Mouse (Mus musculus) small intestine, adult 2 months (tissue): Measurements from ENCODE around the gene Rab8a. TPM values are rescaled to one million over a fixed set of nuclear protein-coding genes. Genes with fewer than 3 reads are reported as not detected.

Source experiments
- H3K27ac ChIP-seq: fragments of 200-500 bp; 2 replicates; pipeline ENCODE4 v1.5.1; 2012; ENCODE audit warnings: low read depth, low read length, control low read depth, inconsistent platforms; ENCODE audit not compliant: insufficient read depth
- H3K27me3 ChIP-seq: fragments of 200-500 bp; 2 replicates; pipeline ENCODE4 v1.6.1; 2012; ENCODE audit warnings: mild to moderate bottlenecking, moderate library complexity, low read length, inconsistent platforms; ENCODE audit not compliant: control insufficient read depth, insufficient read depth
- H3K36me3 ChIP-seq: fragments of 200-500 bp; 2 replicates; pipeline ENCODE4 v1.6.1; 2012; ENCODE audit warnings: mild to moderate bottlenecking, low read length, control low read depth, inconsistent platforms; ENCODE audit not compliant: control insufficient read depth, insufficient read depth
- H3K4me1 ChIP-seq: fragments of 200-500 bp; 2 replicates; pipeline ENCODE4 v1.6.1; 2012; ENCODE audit warnings: low read length, inconsistent platforms, mixed read lengths; ENCODE audit not compliant: control insufficient read depth, insufficient read depth, insufficient read length
- H3K4me3 ChIP-seq: fragments of 200-500 bp; 2 replicates; pipeline ENCODE4 v1.5.1; 2012; ENCODE audit warnings: low read depth, mild to moderate bottlenecking, control low read depth, inconsistent platforms, low read length, moderate library complexity
- CTCF ChIP-seq: fragments of 200-500 bp; IDR thresholded peaks from 2 replicates; pipeline ENCODE4 v1.5.1; 2012; ENCODE audit warnings: low read depth, mild to moderate bottlenecking, control low read depth, inconsistent platforms, low read length, moderate library complexity, mixed read lengths; ENCODE audit not compliant: insufficient replicate concordance, insufficient read length; ENCODE audit errors: extremely low read depth
- POLR2A ChIP-seq: fragments of 200-500 bp; IDR thresholded peaks from 2 replicates; pipeline ENCODE4 v1.6.1; 2012; ENCODE audit warnings: low read depth, mild to moderate bottlenecking, control low read depth, inconsistent platforms, low read length, moderate library complexity
- WGBS: fragments of 180-500 bp; shearing (Covaris S2); methylation state at CpG from one replicate; pipeline ENCODE4 v1.1.7; 2018; 5-methylcytosine and 5-hydroxymethylcytosine counted together
- polyA plus RNA-seq: library from polyadenylated mRNA; depleted of rRNA; stranded (reverse); fragments of >200 nt; gene quantifications from 2 replicates; pipeline ENCODE4 v1.2.3, GENCODE M21; 2012

The Rab8a gene
- polyA plus RNA-seq, 1 experiment = 58.9 TPM

DNA sequence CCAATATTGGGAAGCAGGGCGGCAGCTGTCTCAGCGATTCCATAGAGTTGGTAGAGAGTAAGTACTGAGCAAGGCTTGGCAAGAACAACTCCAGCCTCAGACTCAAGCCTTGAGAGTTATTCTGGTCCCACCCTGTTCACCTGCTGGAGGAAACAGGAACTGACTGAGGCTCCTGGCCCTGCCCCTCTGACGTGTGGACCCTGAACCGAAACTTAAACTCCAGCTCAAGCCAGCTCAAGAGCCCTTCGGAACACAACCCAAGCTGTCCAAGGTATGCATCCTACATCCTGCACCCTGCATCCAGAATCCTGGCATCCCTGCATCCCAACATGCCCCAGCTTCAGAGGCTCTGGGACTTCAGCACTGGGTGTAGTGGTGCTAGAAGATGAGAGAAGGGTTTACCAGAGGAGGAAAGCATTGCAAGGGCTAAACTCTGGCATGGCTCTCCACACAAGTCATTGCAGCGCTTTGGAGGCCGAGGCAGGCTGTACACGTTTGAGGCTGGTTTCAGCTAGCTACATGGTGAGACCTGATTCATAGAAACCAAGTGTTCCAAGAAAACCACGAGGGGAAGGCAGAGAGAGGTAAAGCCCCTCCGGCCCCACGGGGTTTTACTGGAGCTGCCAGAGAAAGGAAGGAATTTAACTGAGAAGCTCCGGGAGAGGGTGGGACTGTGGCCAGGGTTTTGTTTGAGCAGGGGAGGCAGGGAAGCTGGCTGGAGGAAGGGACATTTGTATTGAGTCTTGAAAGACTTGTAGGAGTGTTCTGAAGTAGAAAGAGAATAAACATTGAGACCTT is 28.6 kb downstream of the Rab8a start, which contains the start of gene Hsh2d:
Gene Hsh2d, plus strand, starts transcription at position 222 of the 798 bp plus-strand sequence.
- peak; percentile 69; the same call in 1 of the 2 replicates for TF ChIP-seq CTCF
- TF ChIP-seq POLR2A = peak; percentile 47
- Histone ChIP-seq H3K27me3 (no peaks in the 10 kb centered on the region), H3K36me3 (0 out of 2 replicates have a peak, but pooled peaks cover 3% of the 10 kb centered on the region), H3K27ac (peak within 1 kb of the TSS; percentile 71), H3K4me3 (peak within 1 kb of the TSS; percentile 59), H3K4me1 (peaks cover 5% of the 10 kb centered on the region; the same call in 1 of the 2 replicates)
- WGBS = 21% methylated on average over 12 of the region's 12 CpGs

DNA sequence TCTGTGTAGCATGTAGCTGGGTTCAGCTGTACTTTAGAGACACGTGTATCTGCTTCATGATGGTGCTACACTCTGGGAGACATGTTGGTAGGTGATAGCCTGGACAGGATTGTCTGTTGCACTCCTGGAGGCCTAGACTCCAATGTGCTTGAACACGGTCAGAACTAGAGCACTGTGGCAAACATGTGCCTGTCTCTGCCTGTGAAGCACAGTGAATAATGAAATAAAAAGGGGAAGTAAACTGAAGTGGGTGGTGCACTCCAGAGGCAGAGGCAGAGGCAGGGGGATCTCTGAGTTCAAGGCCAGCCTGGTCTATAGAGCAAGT is 29.2 kb downstream of the Rab8a start:
- peaks cover 5% of the 10 kb centered on the region; the same call in 1 of the 2 replicates for H3K4me1 ChIP-seq
- H3K27ac ChIP-seq = peak overlapping the region; percentile 71
- H3K36me3 ChIP-seq = 0 out of 2 replicates have a peak, but pooled peaks cover 3% of the 10 kb centered on the region
- H3K27me3 ChIP-seq = no peaks in the 10 kb centered on the region
- H3K4me3 ChIP-seq = peak overlapping the region; percentile 59; the same call in 1 of the 2 replicates
- TF ChIP-seq POLR2A (no peak), CTCF (no peak)
- 22% methylated on average over 2 of the region's 2 CpGs for WGBS

DNA sequence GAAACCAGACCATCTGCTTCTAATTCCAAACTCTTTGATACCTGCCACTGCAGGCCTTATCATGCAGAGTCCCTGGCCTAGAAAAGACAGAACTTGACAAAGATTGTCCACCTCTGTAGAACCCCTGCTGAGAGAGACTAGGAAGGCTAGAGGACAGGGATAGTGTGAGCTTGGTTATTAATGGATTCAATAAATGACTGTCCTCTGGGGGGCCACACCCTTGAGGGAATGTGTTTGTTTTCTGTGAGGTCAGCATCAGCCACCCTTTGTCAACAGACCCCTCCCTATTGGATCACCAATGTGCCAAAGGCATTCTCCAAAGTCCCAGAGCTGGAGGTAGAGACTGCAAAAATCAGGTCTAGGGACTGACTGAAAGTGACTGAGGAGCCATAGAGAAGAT is 31.1 kb downstream of the Rab8a start:
- TF ChIP-seq CTCF = no peak
- Histone ChIP-seq H3K36me3 (0 out of 2 replicates have a peak, but pooled peaks cover 7% of the 10 kb centered on the region), H3K4me3 (no peak overlapping the region), H3K27ac (no peak overlapping the region), H3K27me3 (no peaks in the 10 kb centered on the region), H3K4me1 (peaks cover 5% of the 10 kb centered on the region; the same call in 1 of the 2 replicates)

DNA sequence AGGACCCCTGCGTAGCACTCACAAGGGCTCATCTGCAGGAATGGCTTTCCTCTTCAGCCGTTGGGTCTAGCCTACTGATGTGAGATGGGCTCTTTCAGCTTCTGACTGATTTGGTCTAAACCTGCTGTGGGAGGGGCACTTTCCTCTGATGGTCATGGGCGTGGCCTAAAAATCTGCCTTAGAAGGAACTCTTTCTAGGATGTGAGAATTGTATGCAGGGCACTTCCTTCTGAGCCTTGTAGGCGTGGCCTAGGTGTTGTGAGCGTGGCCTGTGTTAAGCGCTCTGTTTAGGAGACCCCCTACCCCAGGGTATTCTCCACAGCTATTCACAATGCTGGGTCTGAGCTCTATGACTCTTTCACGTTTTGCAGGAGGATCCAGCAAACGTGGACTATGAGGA is 37.0 kb downstream of the Rab8a start:
- no peak for TF ChIP-seq POLR2A
- no peak for TF ChIP-seq CTCF
- no peaks in the 10 kb centered on the region for H3K27me3 ChIP-seq
- 69% methylated on average over 8 of the region's 8 CpGs for WGBS
- H3K27ac ChIP-seq = no peak overlapping the region
- no peaks in the 10 kb centered on the region for H3K4me1 ChIP-seq
- H3K4me3 ChIP-seq = no peak overlapping the region
- H3K36me3 ChIP-seq = peaks cover 28% of the 10 kb centered on the region

DNA sequence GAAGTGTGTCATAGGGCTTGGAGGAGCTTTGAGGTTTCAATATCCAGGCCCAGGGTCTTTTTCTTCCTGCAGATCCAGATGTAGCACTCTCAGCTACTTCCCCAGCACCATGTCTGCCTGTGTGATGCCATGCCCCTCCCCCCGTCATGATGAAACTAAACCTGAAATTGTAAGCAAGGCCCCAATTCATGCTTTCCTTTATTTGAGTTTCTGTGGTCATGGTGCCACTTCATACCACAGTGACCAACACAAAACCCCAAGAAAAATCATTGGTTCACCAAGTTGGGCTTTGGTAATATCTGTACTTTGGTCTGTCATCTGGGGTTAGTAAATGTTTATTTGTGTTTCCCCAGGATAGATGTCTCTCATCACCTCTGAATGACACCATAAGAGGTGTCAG is 47.6 kb downstream of the Rab8a start:
- Histone ChIP-seq H3K4me3 (no peak overlapping the region), H3K27ac (no peak overlapping the region), H3K4me1 (peaks cover 10% of the 10 kb centered on the region; the same call in 1 of the 2 replicates), H3K36me3 (no peaks in the 10 kb centered on the region), H3K27me3 (no peaks in the 10 kb centered on the region)
- 95% methylated on average over 1 of the region's 1 CpGs for WGBS
- no peak for TF ChIP-seq CTCF
- no peak for TF ChIP-seq POLR2A

DNA sequence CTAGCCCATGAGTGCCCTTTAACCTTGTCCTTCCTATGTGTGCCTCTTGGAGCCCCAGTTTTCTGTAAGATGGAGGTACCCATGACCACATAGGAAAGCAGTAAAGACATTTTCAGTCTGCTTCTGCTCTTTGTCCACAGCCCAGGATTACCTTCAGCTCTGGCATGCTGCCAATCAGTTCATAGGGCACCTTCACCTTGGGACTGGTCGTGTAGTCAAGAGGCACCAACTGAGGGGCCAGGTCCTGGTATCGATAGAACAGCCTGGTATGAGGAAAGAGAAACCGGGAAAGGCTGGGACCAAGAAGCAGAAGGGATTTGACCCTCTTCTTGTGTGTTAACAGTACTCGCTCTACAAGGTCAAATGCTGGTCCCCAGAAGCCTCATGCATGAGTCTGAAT is 49.2 kb downstream of the Rab8a start:
- Histone ChIP-seq H3K36me3 (no peaks in the 10 kb centered on the region), H3K4me3 (no peak overlapping the region), H3K27me3 (no peaks in the 10 kb centered on the region), H3K4me1 (peaks cover 10% of the 10 kb centered on the region; the same call in 1 of the 2 replicates), H3K27ac (no peak overlapping the region)
- TF ChIP-seq CTCF = no peak
- TF ChIP-seq POLR2A = no peak
- WGBS = 32% methylated on average over 4 of the region's 4 CpGs

DNA sequence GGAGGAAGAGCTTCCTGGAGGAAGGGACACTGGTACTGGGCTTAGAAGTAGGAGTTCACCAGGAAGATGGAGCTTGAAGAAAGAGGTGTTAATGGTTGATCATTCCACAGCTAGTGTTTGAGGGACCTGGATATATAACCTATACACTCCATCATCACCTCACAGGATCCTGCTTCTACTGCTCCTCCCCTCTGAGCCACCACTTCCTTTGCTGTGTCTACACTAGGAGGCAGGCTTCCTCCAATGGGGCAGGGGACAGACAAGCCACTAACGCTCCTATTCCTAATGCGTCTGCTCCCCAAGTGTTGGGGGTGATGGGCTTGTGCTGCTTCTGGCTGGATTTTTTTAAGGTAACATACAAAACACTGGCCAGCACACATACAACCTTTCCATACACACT is 49.7 kb downstream of the Rab8a start:
- Histone ChIP-seq H3K4me3 (no peak overlapping the region), H3K4me1 (peaks cover 10% of the 10 kb centered on the region; the same call in 1 of the 2 replicates), H3K27ac (no peak overlapping the region), H3K36me3 (no peaks in the 10 kb centered on the region), H3K27me3 (no peaks in the 10 kb centered on the region)
- TF ChIP-seq POLR2A (no peak), CTCF (no peak)
- 84% methylated on average over 2 of the region's 2 CpGs for WGBS
